Mouse (Mus musculus) c-Kit-positive CD71-positive TER-119-negative erythroid progenitor cells, embryonic 14.5 days (primary cell): ENCODE data around the gene Ptch1.

Experiments
- DNase-seq: peaks from one replicate; pipeline ENCODE4 v3.0.0-alpha.2; 2013; ENCODE audit warnings: low read depth

Ptch1 gene

DNA sequence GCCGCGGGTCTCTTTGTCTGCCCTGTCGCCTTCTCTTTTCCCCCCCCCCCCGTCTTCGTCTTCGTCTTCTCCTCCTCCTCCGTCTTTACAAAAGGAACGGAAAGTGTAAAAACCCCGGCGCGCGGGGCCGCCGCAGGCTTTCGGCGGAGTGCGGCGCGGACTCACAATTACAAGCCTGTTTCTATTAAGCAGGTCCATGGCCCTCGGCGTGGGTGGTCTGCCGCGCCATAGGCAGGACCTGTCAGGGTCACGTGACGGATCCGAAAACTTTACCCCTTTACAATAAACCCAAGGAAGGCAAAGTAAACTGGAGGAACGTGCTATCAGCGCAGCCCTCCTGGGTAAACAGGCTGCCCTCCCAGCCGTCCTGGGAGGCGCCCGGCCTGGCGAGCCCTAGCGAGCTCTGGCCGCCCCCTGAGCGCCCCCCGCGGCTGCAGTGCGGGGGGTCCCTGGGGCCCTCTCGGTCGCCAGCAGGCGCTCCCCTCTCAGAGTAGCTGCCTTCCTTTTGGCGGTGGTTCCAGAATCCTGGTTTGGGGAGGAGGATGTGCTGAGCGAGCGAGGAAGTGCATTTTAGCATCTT lies at the start of gene Ptch1:
Ptch1 (minus strand) TSS at position 343 of the 580 bp plus-strand sequence.
- DNase-seq = no peak

DNA sequence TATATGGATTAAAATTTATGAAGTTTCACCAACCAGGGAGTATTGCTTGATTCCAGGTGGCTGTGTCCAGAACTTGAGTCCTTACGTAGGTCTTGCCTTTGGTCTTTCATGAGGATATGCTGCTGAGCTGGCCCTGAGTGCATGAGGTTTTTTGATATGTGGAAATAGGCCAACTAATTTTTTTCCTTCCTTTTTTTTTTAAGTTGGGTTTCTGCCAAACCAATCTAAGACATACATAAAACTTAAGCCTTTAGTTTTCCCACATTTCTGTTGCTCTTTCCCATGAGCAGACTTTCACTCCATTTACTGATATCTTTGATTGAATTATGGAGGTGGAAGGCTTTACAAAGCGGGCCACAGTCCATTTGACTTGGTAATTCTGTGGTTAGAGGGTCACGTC lies 47.9 kb upstream of the Ptch1 start:
- no peak for DNase-seq

GRCm38 (mm10) chr13:63613201-63613600 lies 39.8 kb upstream of the Ptch1 start:
- no peak for DNase-seq

GRCm38 (mm10) chr13:63609734-63610133 lies 36.3 kb upstream of the Ptch1 start:
- no peak for DNase-seq

DNA sequence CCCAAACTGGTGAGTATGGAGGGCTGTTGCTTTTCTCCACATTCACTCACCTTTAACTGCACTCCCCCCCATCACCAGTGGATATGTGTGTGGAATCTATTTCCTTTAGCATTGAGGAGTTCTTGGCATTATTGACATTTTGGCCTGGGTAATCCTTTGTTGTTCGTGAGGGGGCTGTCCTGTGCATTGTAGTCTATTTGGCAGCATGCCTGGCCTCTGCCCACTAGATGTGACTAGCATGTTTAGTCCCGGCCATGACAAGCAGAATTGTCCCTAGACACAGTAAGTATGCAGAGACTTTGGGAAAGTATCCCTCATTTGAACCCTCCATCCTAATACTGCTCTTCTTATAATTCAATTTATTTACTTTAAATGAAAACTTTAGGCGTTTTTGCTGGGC lies 24.2 kb upstream of the Ptch1 start:
- no peak for DNase-seq

- no peak for DNase-seq
These were observed 22.5 kb upstream of the Ptch1 start for GRCm38 (mm10) chr13:63595869-63596268.

- no peak for DNase-seq
These were observed 20.2 kb upstream of the Ptch1 start for GRCm38 (mm10) chr13:63593469-63594050.

GRCm38 (mm10) chr13:63592755-63593154 lies 19.4 kb upstream of the Ptch1 start:
- DNase-seq = no peak

GRCm38 (mm10) chr13:63574601-63575000 lies 1.2 kb upstream of the Ptch1 start:
- no peak for DNase-seq

DNA sequence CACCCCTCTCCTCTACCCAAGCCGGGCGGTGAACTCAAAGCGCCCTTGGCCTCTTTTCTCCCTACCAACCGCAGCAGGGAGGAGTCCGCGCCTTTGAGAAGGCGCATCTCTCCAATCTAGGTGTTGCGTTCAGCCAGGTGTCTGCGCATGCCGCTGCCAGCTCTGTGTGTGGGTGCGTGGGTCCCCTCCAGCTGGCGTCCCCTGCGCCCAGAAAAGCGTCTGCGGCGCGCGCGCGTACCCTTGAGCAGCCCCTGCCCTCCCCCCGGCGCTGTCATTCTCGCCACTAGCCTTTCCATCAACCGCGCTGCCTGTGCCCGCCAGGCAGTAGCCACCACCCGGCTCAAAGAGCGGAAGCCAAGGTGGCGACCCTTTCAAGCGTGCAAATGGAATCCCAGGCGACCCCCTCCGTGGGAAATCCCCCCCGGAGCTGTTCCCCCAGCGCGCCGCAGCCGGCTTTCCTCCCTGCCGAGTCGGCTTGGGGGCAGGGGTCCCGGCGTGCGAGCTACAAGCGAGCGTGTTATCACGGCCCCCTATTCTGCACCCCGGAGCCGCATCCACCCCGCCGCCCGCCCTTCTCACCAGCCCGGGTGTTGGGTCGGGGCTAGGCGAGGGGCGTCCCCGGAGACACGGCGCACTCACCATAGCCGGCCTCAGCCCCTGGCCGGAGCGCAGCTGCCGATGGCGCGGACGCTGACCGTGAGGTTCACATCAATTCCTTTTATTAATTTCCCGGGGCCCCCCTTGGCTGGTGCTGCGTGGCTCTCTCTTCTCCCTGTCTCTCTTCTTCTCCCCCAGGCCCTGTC lies 744 bp downstream of the Ptch1 start:
- DNase-seq = no peak

DNA sequence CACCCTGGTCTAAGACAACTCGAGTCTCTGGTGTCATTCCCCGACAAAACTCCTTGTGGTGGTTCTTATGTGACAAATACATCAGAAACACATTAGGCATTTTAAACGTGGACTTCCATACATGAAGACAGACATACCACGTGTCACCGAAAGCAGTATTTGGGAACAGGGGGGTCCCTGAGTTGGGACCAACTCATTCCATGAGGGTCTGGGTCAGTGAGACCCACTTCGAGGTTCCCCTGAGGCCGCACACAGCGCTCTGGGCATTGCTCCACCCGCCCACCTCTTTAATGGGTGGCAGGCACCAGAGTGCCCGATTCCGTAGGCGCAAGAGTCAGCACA lies 1.3 kb downstream of the Ptch1 start:
- DNase-seq = no peak

GRCm38 (mm10) chr13:63570456-63570855 lies 2.9 kb downstream of the Ptch1 start:
- DNase-seq = no peak

DNA sequence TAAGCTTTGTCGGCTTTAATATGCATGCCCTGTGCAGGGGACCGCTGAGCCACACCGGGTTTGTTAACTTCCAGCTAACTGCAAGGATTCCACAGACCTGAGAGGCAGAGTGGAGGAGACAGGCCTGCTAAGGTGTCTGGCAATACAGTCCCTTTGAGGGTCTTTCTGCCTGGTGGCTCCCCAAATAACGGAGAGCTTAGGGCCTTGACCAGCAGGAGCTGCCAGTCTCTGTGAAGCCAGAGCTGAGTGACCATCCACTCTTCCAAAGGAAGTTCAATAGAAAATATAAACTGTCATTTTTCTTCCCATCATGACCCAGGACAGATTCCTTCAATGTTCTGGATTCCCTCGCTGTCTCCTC lies 4.0 kb downstream of the Ptch1 start:
- DNase-seq = no peak

DNA sequence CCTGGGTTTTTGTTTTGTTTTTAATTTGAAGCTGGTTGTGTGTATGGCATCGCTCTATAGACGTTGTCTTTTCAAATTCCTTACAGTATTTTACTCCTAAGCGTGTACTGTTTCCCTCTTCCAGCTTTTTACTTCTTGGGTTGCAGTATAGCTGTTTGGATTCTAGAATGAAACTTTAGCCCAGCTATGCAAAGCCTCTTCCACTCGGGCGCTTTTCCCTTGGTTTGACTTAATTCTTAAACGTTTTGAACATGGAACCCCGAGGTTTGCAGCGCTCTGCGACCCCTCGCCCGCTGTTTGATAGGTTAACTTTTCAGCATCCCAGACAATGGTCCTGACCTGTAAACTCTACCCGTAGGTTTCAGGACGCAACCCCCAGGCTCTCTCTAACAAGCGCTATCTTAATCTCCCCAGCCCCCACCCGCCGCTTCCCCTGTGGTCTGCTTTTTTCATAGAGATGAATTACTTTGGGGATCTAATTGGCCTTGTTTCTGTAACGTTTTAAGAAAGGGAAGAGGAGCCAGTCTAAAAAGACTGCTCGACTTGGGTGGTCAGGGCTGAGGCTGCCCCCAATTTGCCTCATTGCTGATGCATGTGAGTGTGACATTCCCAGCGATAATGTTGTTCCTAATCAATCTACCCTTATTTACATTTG lies 4.5 kb downstream of the Ptch1 start:
- no peak for DNase-seq

- peak; percentile 27 for DNase-seq
These were observed 5.1 kb downstream of the Ptch1 start for GRCm38 (mm10) chr13:63568306-63568705.

- DNase-seq = peak; percentile 80
These were observed 5.6 kb downstream of the Ptch1 start for GRCm38 (mm10) chr13:63567677-63568293.

DNA sequence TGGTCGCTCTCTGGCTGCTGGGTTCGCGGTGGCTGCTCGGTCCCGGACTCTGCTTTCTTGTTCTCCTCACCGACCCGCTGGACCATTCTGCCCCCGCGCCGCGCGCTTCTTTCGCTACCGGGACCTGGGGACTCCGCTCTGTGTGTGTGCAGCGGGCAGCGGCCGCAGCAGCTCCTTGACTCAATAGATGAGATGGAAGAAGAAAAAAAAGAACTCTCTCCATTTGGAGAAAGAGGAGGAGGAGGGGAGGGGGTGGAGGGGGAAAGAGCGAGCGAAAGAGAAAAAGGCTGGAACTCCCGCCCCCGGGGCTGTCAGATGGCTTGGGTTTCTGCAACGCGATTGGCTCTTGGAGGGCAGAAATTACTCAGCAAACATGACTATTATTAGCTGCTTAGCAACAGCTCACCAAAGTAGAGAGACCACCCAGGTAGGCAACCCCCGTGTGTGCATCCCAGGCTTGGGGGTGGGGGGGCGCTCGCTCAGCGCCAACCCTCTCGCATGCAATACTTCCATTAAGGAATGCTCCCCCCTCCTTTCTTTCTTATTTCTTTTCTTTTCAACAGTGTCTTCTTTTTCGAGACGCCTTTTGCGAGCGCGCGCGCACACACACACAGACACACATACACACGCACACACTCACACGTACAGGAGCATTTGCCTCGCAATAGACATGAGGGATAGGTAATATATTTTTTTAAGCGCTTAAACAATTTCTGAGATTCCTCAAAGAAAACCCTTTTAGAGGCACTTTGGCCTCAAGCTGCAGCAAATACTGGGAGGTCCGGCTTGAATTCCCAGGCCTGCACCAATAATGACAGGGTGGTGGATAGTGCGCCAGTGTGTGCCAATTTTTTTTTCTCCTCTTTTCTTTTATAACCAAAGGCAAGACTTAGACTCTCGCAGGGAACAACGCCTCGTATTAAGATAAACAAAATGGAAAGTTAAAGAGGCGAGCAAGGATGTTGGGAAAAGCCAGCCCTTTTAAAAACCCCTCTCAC lies 7.1 kb downstream of the Ptch1 start:
- DNase-seq = peak; percentile 84

DNA sequence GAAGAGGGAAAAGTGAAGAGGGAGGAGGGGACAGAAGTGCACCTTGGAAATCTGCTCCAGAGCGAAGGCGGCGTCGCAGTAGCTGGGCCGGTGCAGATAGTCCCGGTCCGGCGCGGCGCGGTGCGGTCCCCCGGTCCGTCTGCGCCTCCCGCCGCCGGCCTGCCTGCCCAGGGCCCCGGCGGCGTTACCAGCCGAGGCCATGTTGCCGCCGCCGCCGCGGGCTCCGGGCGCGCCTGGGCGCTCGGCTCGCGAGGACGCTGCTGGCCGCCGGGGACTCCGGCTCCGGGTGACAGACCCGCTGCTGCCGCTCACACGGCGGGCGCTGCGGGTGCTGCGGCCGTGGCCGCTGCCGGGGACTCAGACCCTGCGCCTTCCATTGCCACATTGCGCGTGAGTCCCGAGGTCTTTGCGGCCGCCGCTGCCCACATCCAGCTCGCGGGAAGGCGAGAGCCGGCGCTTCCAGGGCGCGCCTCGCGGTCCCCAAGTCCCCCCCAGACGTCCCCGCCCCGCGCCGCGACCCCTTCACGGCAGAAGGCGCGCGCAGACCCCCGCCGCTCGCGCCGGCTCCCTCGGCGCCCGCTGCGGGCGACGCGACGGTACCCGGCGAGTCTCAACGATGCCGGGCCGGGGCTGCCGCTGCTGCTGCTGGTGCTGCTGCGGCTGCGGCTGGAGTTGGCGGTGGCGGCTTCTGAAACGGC lies 7.9 kb downstream of the Ptch1 start:
- no peak for DNase-seq

GRCm38 (mm10) chr13:63564626-63565319 lies 8.6 kb downstream of the Ptch1 start:
- peak; percentile 44 for DNase-seq
